Mouse (Mus musculus) CH12.LX (cell line): Measurements from ENCODE around the gene Cdcp1. TPM values are rescaled to one million over a fixed set of nuclear protein-coding genes. Genes with fewer than 3 reads are reported as not detected.

Source experiments
- DNase-seq: peaks from one replicate; pipeline ENCODE4 v3.0.0-alpha.2; 2013; ENCODE audit errors: extremely low read depth
- H3K27ac ChIP-seq: 2 replicates; pipeline ENCODE4 v1.5.1; 2012; ENCODE audit warnings: low read depth, mild to moderate bottlenecking, control low read depth, moderate library complexity; ENCODE audit not compliant: insufficient read depth
- H3K27me3 ChIP-seq: replicated peaks from 2 replicates; pipeline ENCODE3; 2012; ENCODE audit warnings: inconsistent platforms
- H3K36me3 ChIP-seq, 2 experiments: replicated peaks in 1 of 2; 2 replicates each; pipeline versions ENCODE3 to v1.6.1; 2012; ENCODE audit warnings: inconsistent platforms in 1 of 2, low read length in 1 of 2, mild to moderate bottlenecking in 1 of 2, mixed read lengths in 1 of 2, moderate library complexity in 1 of 2; ENCODE audit not compliant: control insufficient read depth in 1 of 2, insufficient read depth in 1 of 2
- H3K4me1 ChIP-seq, 2 experiments: 2 replicates each; pipeline ENCODE4 v1.6.1; 2012; ENCODE audit warnings: inconsistent platforms in 1 of 2, moderate library complexity in 1 of 2; ENCODE audit not compliant: insufficient read depth in 2 of 2, control insufficient read depth in 1 of 2
- H3K4me2 ChIP-seq: 2 replicates; pipeline ENCODE4 v1.6.1; 2012; ENCODE audit warnings: low read depth, mild to moderate bottlenecking, control low read depth; ENCODE audit not compliant: poor library complexity, insufficient read depth, severe bottlenecking
- H3K4me3 ChIP-seq, 3 experiments: fragments of 150-350 bp in 1 of 3; sonication (generic) in 1 of 3; replicated peaks in 1 of 3; 2 replicates each; pipeline versions ENCODE3 to v1.5.1; 2011 to 2012; ENCODE audit warnings: low read depth in 2 of 3, low read length in 2 of 3, mild to moderate bottlenecking in 2 of 3, moderate library complexity in 2 of 3, control low read depth in 1 of 3, improper control_type of control experiment in 1 of 3, inconsistent platforms in 1 of 3, mixed read lengths in 1 of 3; ENCODE audit not compliant: poor library complexity in 1 of 3
- H3K79me2 ChIP-seq: replicated peaks from 2 replicates; pipeline ENCODE4 v1.6.1; 2012; ENCODE audit warnings: mild to moderate bottlenecking, moderate library complexity; ENCODE audit not compliant: control insufficient read depth, poor library complexity, insufficient read depth, severe bottlenecking; ENCODE audit errors: extremely low read depth
- H3K9ac ChIP-seq: 2 replicates; pipeline ENCODE4 v1.6.1; 2012; ENCODE audit warnings: low read depth, mild to moderate bottlenecking, control low read depth, moderate library complexity; ENCODE audit not compliant: insufficient read depth
- H3K9me3 ChIP-seq: replicated peaks from 2 replicates; pipeline ENCODE3; 2012; ENCODE audit warnings: low read length, inconsistent platforms, mixed read lengths
- BHLHE40 ChIP-seq: IDR thresholded peaks from 2 replicates; pipeline ENCODE4 v1.6.1; 2011; ENCODE audit warnings: mild to moderate bottlenecking, low read depth, low read length, improper control_type of control experiment
- CHD2 ChIP-seq: IDR thresholded peaks from 2 replicates; pipeline ENCODE4 v1.6.1; 2011; ENCODE audit warnings: low read length, improper control_type of control experiment
- E2F4 ChIP-seq: IDR thresholded peaks from 2 replicates; pipeline ENCODE4 v1.6.1; 2011; ENCODE audit warnings: low read depth, low read length, improper control_type of control experiment; ENCODE audit not compliant: insufficient replicate concordance
- ELF1 ChIP-seq: IDR thresholded peaks from 2 replicates; pipeline ENCODE4 v1.6.1; 2014; ENCODE audit warnings: low read depth, mild to moderate bottlenecking, inconsistent platforms, low read length, improper control_type of control experiment
- ETS1 ChIP-seq: conservative IDR thresholded peaks from 2 replicates; pipeline ENCODE4 v1.6.1; 2012; ENCODE audit warnings: low read depth, mild to moderate bottlenecking, inconsistent platforms, low read length, improper control_type of control experiment, moderate library complexity
- GABPA ChIP-seq: IDR thresholded peaks from 2 replicates; pipeline ENCODE4 v1.6.1; 2012; ENCODE audit warnings: low read depth, low read length, improper control_type of control experiment, inconsistent platforms; ENCODE audit not compliant: insufficient replicate concordance
- HCFC1 ChIP-seq: IDR thresholded peaks from 2 replicates; pipeline ENCODE4 v1.6.1; 2012; ENCODE audit warnings: low read depth, mild to moderate bottlenecking, inconsistent platforms, low read length, improper control_type of control experiment
- IRF4 ChIP-seq: IDR thresholded peaks from 2 replicates; pipeline ENCODE4 v1.6.1; 2014; ENCODE audit warnings: low read depth, mild to moderate bottlenecking, inconsistent platforms, low read length, improper control_type of control experiment
- JUND ChIP-seq: conservative IDR thresholded peaks from 2 replicates; pipeline ENCODE4 v1.6.1; 2011; ENCODE audit warnings: low read depth, low read length, improper control_type of control experiment
- KAT2A ChIP-seq: IDR thresholded peaks from 2 replicates; pipeline ENCODE4 v1.6.1; 2012; ENCODE audit warnings: low read length, improper control_type of control experiment, inconsistent platforms; ENCODE audit not compliant: insufficient replicate concordance
- MAFK ChIP-seq: IDR thresholded peaks from 2 replicates; pipeline ENCODE4 v1.6.1; 2011; ENCODE audit warnings: low read length, improper control_type of control experiment; ENCODE audit not compliant: insufficient replicate concordance
- MAZ ChIP-seq: IDR thresholded peaks from 2 replicates; pipeline ENCODE4 v1.6.1; 2012; ENCODE audit warnings: low read depth, mild to moderate bottlenecking, inconsistent platforms, low read length, improper control_type of control experiment, moderate library complexity
- NRF1 ChIP-seq: IDR thresholded peaks from 2 replicates; pipeline ENCODE4 v1.6.1; 2014; ENCODE audit warnings: low read depth, mild to moderate bottlenecking, inconsistent platforms, low read length, improper control_type of control experiment, moderate library complexity
- PAX5 ChIP-seq: IDR thresholded peaks from 2 replicates; pipeline ENCODE4 v1.6.1; 2012; ENCODE audit warnings: low read length, inconsistent platforms, mixed read lengths
- RAD21 ChIP-seq: IDR thresholded peaks from 2 replicates; pipeline ENCODE4 v1.6.1; 2011; ENCODE audit warnings: low read depth, mild to moderate bottlenecking, low read length, improper control_type of control experiment, moderate library complexity
- SMC3 ChIP-seq: IDR thresholded peaks from 2 replicates; pipeline ENCODE4 v1.6.1; 2011; ENCODE audit warnings: low read depth, low read length, improper control_type of control experiment
- TCF12 ChIP-seq: IDR thresholded peaks from 2 replicates; pipeline ENCODE4 v1.6.1; 2014; ENCODE audit warnings: low read depth, mild to moderate bottlenecking, inconsistent platforms, low read length, improper control_type of control experiment
- USF1 ChIP-seq: IDR thresholded peaks from 2 replicates; pipeline ENCODE4 v1.6.1; 2014; ENCODE audit warnings: low read depth, mild to moderate bottlenecking, inconsistent platforms, low read length, improper control_type of control experiment
- ZKSCAN1 ChIP-seq: IDR thresholded peaks from 2 replicates; pipeline ENCODE4 v1.6.1; 2012; ENCODE audit warnings: low read depth, inconsistent platforms, low read length, improper control_type of control experiment, borderline replicate concordance
- dilution Hi-C: fragments of 300-500 bp; cut with MboI; formaldehyde crosslinking; loops from 2 replicates; pipeline ENCODE4 v1.14.3; 2020; ENCODE audit warnings: low sequenced_read_pairs; ENCODE audit not compliant: extremely low pct_unique_long_range_greater_than_20kb, extremely low pct_ligation_motif_present
- in situ Hi-C: fragments of 300-500 bp; cut with MboI; formaldehyde crosslinking; loops from 3 replicates; pipeline ENCODE4 v1.14.3; 2019; ENCODE audit warnings: low sequenced_read_pairs, low pct_ligation_motif_present, low pct_unique_long_range_greater_than_20kb, mixed read lengths
- polyA plus RNA-seq: library from polyadenylated mRNA; unstranded; fragments of >175 nt; gene quantifications from 2 replicates; pipeline ENCODE4 v1.2.1, GENCODE M21; 2012; ENCODE audit warnings: low read depth; ENCODE audit not compliant: insufficient read length
- total RNA-seq, 2 experiments: library from RNA; depleted of rRNA; stranded (reverse); fragments of 300-350 nt in 1 of 2; fragments of >200 nt in 1 of 2; gene quantifications; 2 replicates each; pipeline ENCODE4 v1.2.3; 2012 to 2014

The Cdcp1 gene
- total and polyA plus RNA-seq, 3 experiments = 3.1 to 5.9 (median 3.6) TPM

DNA sequence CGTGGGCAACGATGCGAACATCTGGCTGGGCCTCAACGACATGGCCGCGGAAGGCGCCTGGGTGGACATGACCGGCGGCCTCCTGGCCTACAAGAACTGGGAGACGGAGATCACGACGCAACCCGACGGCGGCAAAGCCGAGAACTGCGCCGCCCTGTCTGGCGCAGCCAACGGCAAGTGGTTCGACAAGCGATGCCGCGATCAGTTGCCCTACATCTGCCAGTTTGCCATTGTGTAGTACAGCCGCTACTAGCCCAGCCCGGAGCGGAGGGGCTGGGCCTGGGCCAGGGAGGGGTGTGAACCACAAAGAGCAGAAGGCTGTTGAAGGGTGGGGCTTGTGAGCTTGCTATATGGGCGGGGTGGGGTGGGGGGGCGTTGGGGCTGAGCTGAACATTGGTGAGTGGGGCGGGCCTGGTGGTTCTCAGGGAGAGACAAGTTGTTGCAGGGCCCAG lies 58.9 kb downstream of the Cdcp1 start:
- H3K27ac ChIP-seq = no peak overlapping the region
- H3K4me1 ChIP-seq = peaks cover 2 to 5% of the 10 kb centered on the region in 2 experiments; a peak in 2 of 4 replicates
- no peak overlapping the region for H3K9ac ChIP-seq
- H3K27me3 ChIP-seq = no peaks in the 10 kb centered on the region
- in situ Hi-C loops = loop anchor here (10.0 kb wide), 1 partner anchor 298 kb away; no protein-coding TSS in a partner anchor
- dilution Hi-C loops = no loop called here
- H3K4me3 ChIP-seq = no peak overlapping the region
- H3K4me2 ChIP-seq = no peak overlapping the region
- H3K9me3 ChIP-seq = no peaks in the 10 kb centered on the region
- DNase-seq = no peak
- H3K79me2 ChIP-seq = no peaks in the 10 kb centered on the region
- TF ChIP-seq JUND (no peak), SMC3 (no peak), CHD2 (no peak), HCFC1 (no peak), GABPA (no peak)
- H3K36me3 ChIP-seq = peaks cover 0 to 3% of the 10 kb centered on the region in 2 experiments

DNA sequence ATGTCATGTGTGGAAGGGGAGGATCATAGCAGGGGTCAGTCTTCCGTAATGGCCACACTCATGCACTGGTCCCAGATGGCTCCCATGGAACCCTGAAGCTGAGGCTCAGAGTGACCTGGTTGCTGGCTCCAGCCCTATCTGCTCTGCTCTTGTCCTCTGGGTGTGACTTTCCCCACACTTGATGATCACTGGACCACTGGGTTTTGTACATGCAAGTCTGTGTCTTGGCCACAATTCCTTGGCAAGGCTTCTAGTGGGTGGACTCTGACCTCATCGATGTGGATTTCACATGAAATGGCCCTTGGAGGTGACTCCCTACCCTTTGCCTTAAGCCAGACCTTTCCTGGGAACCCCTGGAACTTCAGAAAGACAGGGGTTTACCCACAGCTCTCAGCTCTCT lies 62.7 kb downstream of the Cdcp1 start:
- in situ Hi-C loops = loop anchor here (10.0 kb wide), 1 partner anchor 302 kb away; no protein-coding TSS in a partner anchor
- 0 out of 4 replicates have a peak, but pooled peaks cover 0 to 5% of the 10 kb centered on the region in 2 experiments for H3K4me1 ChIP-seq
- no peak for TF ChIP-seq BHLHE40
- TF ChIP-seq NRF1 = no peak
- no peak for TF ChIP-seq MAZ
- no peak for TF ChIP-seq RAD21
- TF ChIP-seq HCFC1 = no peak
- TF ChIP-seq JUND = no peak
- TF ChIP-seq CHD2 = no peak
- TF ChIP-seq E2F4 = no peak
- no peak for TF ChIP-seq GABPA
- TF ChIP-seq ZKSCAN1 = no peak
- TF ChIP-seq TCF12 = no peak
- no peak for TF ChIP-seq USF1
- TF ChIP-seq IRF4 = no peak
- TF ChIP-seq PAX5 = no peak
- no peak for TF ChIP-seq ETS1
- TF ChIP-seq ELF1 = no peak
- no peak for TF ChIP-seq KAT2A
- TF ChIP-seq MAFK = no peak
- no peaks in the 10 kb centered on the region for H3K27me3 ChIP-seq
- no peak overlapping the region for H3K27ac ChIP-seq
- H3K4me3 ChIP-seq = no peak overlapping the region
- no peaks in the 10 kb centered on the region for H3K79me2 ChIP-seq
- dilution Hi-C loops = no loop called here
- no peaks in the 10 kb centered on the region for H3K9me3 ChIP-seq
- peaks cover 0 to 3% of the 10 kb centered on the region in 2 experiments for H3K36me3 ChIP-seq
- no peak overlapping the region for H3K9ac ChIP-seq
- H3K4me2 ChIP-seq = no peak overlapping the region
- DNase-seq = no peak
